Mouse (Mus musculus): ENCODE data around the gene Gm17545.

DNA sequence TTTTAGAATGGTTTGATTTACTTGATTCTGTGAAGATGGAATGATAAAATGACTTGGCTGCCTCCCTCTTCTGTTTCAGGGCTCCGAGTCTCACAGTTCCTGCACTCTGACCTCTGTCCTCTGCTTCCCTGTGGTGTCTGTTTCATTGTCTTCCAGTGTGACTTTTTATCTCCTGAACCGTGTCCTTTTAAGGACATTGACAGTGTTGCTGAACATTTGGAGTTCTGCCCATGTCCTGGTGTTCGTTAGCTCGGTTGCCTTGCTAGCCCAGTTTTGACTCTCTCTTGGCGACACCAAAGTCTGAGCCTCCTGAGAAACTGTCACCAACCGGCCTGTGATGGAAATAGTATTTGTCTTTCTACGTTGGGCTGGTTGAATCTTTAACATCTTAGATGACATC is 33.6 kb upstream of the Gm17545 start:
- TF ChIP-seq CTCF (IDR thresholded peaks at IDR 0.05; ENCODE audit: extremely low read depth, insufficient read length, insufficient replicate concordance, low read depth, low read length) (no peak), POLR2A (IDR thresholded peaks at IDR 0.05; ENCODE audit: low read depth, low read length) (no peak)

All from small intestine, adult 2 months (tissue).